Mouse (Mus musculus): ENCODE measurements at regions not wholly inside any gene's neighbourhood (a gene's known extent, or its start where the extent isn't known, plus 50 kb on each side); places are given as distances from the start of the nearest gene placed in this dataset.

- TF ChIP-seq CTCF (IDR thresholded peaks at IDR 0.05; ENCODE audit: low read depth) (no peak), EP300 (IDR thresholded peaks at IDR 0.05; ENCODE audit: low read depth) (no peak)
These were observed 182.8 kb downstream of the Barx2 start for GRCm38 (mm10) chr9:31730443-31730842.
